Mouse (Mus musculus) liver, embryonic 15.5 days (tissue): ENCODE data around the gene Bhlhe40. TPM values are rescaled to one million over a fixed set of nuclear protein-coding genes. Genes with fewer than 3 reads are reported as not detected.

Experiments used
- ATAC-seq: fragments of 200-750 bp; cut with Nextera tagmentation; 2 replicates; pipeline ENCODE4 v1.8.0; 2017; ENCODE audit warnings: moderate number of reproducible peaks, mild to moderate bottlenecking, moderate library complexity; ENCODE audit not compliant: insufficient read depth
- H3K27ac ChIP-seq: fragments of 300-500 bp; sonication (generic); replicated peaks from 2 replicates; pipeline ENCODE4 v1.5.1; 2015; ENCODE audit warnings: mild to moderate bottlenecking, inconsistent platforms
- H3K27me3 ChIP-seq: fragments of 300-500 bp; sonication (generic); 2 replicates; pipeline ENCODE4 v1.6.1; 2015; ENCODE audit warnings: mild to moderate bottlenecking, inconsistent platforms
- H3K36me3 ChIP-seq: fragments of 300-500 bp; sonication (generic); replicated peaks from 2 replicates; pipeline ENCODE4 v1.6.1; 2015; ENCODE audit warnings: moderate library complexity, mild to moderate bottlenecking, inconsistent platforms
- H3K4me1 ChIP-seq: fragments of 300-500 bp; sonication (generic); replicated peaks from 2 replicates; pipeline ENCODE4 v1.6.1; 2015; ENCODE audit warnings: inconsistent platforms
- H3K4me2 ChIP-seq: fragments of 300-500 bp; sonication (generic); 2 replicates; pipeline ENCODE4 v1.6.1; 2015; ENCODE audit warnings: moderate library complexity, mild to moderate bottlenecking, inconsistent platforms
- H3K4me3 ChIP-seq: fragments of 300-500 bp; sonication (generic); replicated peaks from 2 replicates; pipeline ENCODE4 v1.5.1; 2015; ENCODE audit warnings: mild to moderate bottlenecking, inconsistent platforms
- H3K9ac ChIP-seq: fragments of 300-500 bp; sonication (generic); 2 replicates; pipeline ENCODE4 v1.6.1; 2015; ENCODE audit warnings: moderate library complexity, mild to moderate bottlenecking, inconsistent platforms
- H3K9me3 ChIP-seq: fragments of 300-500 bp; sonication (generic); replicated peaks from 2 replicates; pipeline ENCODE4 v1.6.1; 2016; ENCODE audit warnings: inconsistent platforms
- WGBS: fragments of 180-500 bp; shearing (Covaris S2); methylation state at CpG from one replicate; pipeline ENCODE4 v1.1.7; 2015; ENCODE audit warnings: mixed read lengths; ENCODE audit not compliant: insufficient replicate concordance; 5-methylcytosine and 5-hydroxymethylcytosine counted together
- polyA plus RNA-seq: library from polyadenylated mRNA; unstranded; fragments of >200 nt; fragmentation: Nextera tagmentation; extraction: Ambion mirVana; gene quantifications from 2 replicates; pipeline ENCODE4 v1.2.1, GENCODE M21; 2015

Bhlhe40 gene
- polyA plus RNA-seq, 1 experiment from 2014 or later, result 13.2 TPM

- Histone ChIP-seq H3K9ac (no peak overlapping the region), H3K4me3 (no peak overlapping the region), H3K36me3 (no peaks in the 10 kb centered on the region), H3K9me3 (no peaks in the 10 kb centered on the region), H3K27me3 (no peaks in the 10 kb centered on the region), H3K4me1 (peaks cover 15% of the 10 kb centered on the region), H3K4me2 (no peak overlapping the region), H3K27ac (no peak overlapping the region)
- peak; percentile 12; the same call in 1 of the 2 replicates for ATAC-seq
- 47% methylated on average over 9 of the region's 9 CpGs for WGBS
These were observed 16.4 kb downstream of the Bhlhe40 start for GRCm38 (mm10) chr6:108676783-108677340.

GRCm38 (mm10) chr6:108677697-108678096, 17.3 kb downstream of the Bhlhe40 start:
- Histone ChIP-seq H3K9me3 (no peaks in the 10 kb centered on the region), H3K27me3 (no peaks in the 10 kb centered on the region), H3K4me1 (peaks cover 15% of the 10 kb centered on the region), H3K4me3 (no peak overlapping the region), H3K4me2 (no peak overlapping the region), H3K36me3 (no peaks in the 10 kb centered on the region), H3K9ac (no peak overlapping the region), H3K27ac (no peak overlapping the region)
- ATAC-seq, result peak; percentile 47
- WGBS, result 41% methylated on average over 4 of the region's 4 CpGs

GRCm38 (mm10) chr6:108678227-108678626, 17.8 kb downstream of the Bhlhe40 start:
- H3K9ac ChIP-seq, result no peak overlapping the region
- H3K27ac ChIP-seq, result no peak overlapping the region
- 62% methylated on average over 5 of the region's 5 CpGs for WGBS
- H3K4me3 ChIP-seq, result no peak overlapping the region
- peaks cover 15% of the 10 kb centered on the region for H3K4me1 ChIP-seq
- no peak overlapping the region for H3K4me2 ChIP-seq
- ATAC-seq, result no peak
- no peaks in the 10 kb centered on the region for H3K27me3 ChIP-seq
- no peaks in the 10 kb centered on the region for H3K9me3 ChIP-seq
- no peaks in the 10 kb centered on the region for H3K36me3 ChIP-seq

GRCm38 (mm10) chr6:108680503-108680902, 20.1 kb downstream of the Bhlhe40 start:
- WGBS, result 62% methylated on average over 7 of the region's 7 CpGs
- H3K36me3 ChIP-seq, result no peaks in the 10 kb centered on the region
- no peak overlapping the region for H3K4me3 ChIP-seq
- no peak for ATAC-seq
- H3K27me3 ChIP-seq, result no peaks in the 10 kb centered on the region
- no peak overlapping the region for H3K4me2 ChIP-seq
- no peak overlapping the region for H3K9ac ChIP-seq
- no peak overlapping the region for H3K27ac ChIP-seq
- peaks cover 15% of the 10 kb centered on the region for H3K4me1 ChIP-seq
- H3K9me3 ChIP-seq, result no peaks in the 10 kb centered on the region

GRCm38 (mm10) chr6:108681084-108681483, 20.7 kb downstream of the Bhlhe40 start:
- no peak overlapping the region for H3K4me3 ChIP-seq
- H3K9me3 ChIP-seq, result no peaks in the 10 kb centered on the region
- H3K27ac ChIP-seq, result no peak overlapping the region
- 49% methylated on average over 4 of the region's 4 CpGs for WGBS
- no peak overlapping the region for H3K4me2 ChIP-seq
- H3K36me3 ChIP-seq, result no peaks in the 10 kb centered on the region
- H3K9ac ChIP-seq, result no peak overlapping the region
- H3K4me1 ChIP-seq, result peaks cover 15% of the 10 kb centered on the region
- H3K27me3 ChIP-seq, result no peaks in the 10 kb centered on the region
- ATAC-seq, result no peak

- H3K4me3 ChIP-seq, result no peak overlapping the region
- H3K9ac ChIP-seq, result no peak overlapping the region
- H3K27me3 ChIP-seq, result no peaks in the 10 kb centered on the region
- H3K36me3 ChIP-seq, result no peaks in the 10 kb centered on the region
- 53% methylated on average over 1 of the region's 1 CpGs for WGBS
- H3K27ac ChIP-seq, result no peak overlapping the region
- no peaks in the 10 kb centered on the region for H3K9me3 ChIP-seq
- H3K4me2 ChIP-seq, result no peak overlapping the region
- peak; percentile 73 for ATAC-seq
- no peaks in the 10 kb centered on the region; the same call in 1 of the 2 replicates for H3K4me1 ChIP-seq
These were observed 22.7 kb downstream of the Bhlhe40 start for GRCm38 (mm10) chr6:108683140-108683539.

- WGBS, result 66% methylated on average over 5 of the region's 5 CpGs
These were observed 24.0 kb downstream of the Bhlhe40 start for GRCm38 (mm10) chr6:108684430-108684829.

GRCm38 (mm10) chr6:108685758-108686355, 25.4 kb downstream of the Bhlhe40 start:
- no peaks in the 10 kb centered on the region for H3K27me3 ChIP-seq
- H3K9me3 ChIP-seq, result no peaks in the 10 kb centered on the region
- H3K4me2 ChIP-seq, result no peak overlapping the region
- H3K4me1 ChIP-seq, result no peaks in the 10 kb centered on the region; the same call in 1 of the 2 replicates
- H3K36me3 ChIP-seq, result no peaks in the 10 kb centered on the region
- no peak overlapping the region for H3K9ac ChIP-seq
- H3K4me3 ChIP-seq, result no peak overlapping the region
- ATAC-seq, result no peak
- WGBS, result 47% methylated on average over 9 of the region's 9 CpGs
- H3K27ac ChIP-seq, result no peak overlapping the region

More at GRCm38 (mm10) chr6:108684430-108684829, 24.0 kb downstream of the Bhlhe40 start:
- H3K4me1 ChIP-seq, result no peaks in the 10 kb centered on the region; the same call in 1 of the 2 replicates
- H3K9ac ChIP-seq, result no peak overlapping the region
- no peak for ATAC-seq
- H3K27me3 ChIP-seq, result no peaks in the 10 kb centered on the region
- no peaks in the 10 kb centered on the region for H3K9me3 ChIP-seq
- H3K36me3 ChIP-seq, result no peaks in the 10 kb centered on the region
- H3K4me2 ChIP-seq, result no peak overlapping the region
- H3K4me3 ChIP-seq, result no peak overlapping the region
- no peak overlapping the region for H3K27ac ChIP-seq

- H3K9me3 ChIP-seq, result no peaks in the 10 kb centered on the region
- WGBS, result 60% methylated on average over 3 of the region's 3 CpGs
- ATAC-seq, result no peak
- no peaks in the 10 kb centered on the region for H3K27me3 ChIP-seq
- no peak overlapping the region for H3K9ac ChIP-seq
- no peak overlapping the region for H3K27ac ChIP-seq
- no peak overlapping the region for H3K4me2 ChIP-seq
- no peaks in the 10 kb centered on the region for H3K36me3 ChIP-seq
- H3K4me3 ChIP-seq, result no peak overlapping the region
- H3K4me1 ChIP-seq, result no peaks in the 10 kb centered on the region; the same call in 1 of the 2 replicates
These were observed 26.5 kb downstream of the Bhlhe40 start for GRCm38 (mm10) chr6:108686930-108687329.

GRCm38 (mm10) chr6:108688344-108688743, 27.9 kb downstream of the Bhlhe40 start:
- H3K27me3 ChIP-seq, result no peaks in the 10 kb centered on the region
- no peak overlapping the region for H3K4me2 ChIP-seq
- ATAC-seq, result no peak
- no peak overlapping the region for H3K27ac ChIP-seq
- H3K4me3 ChIP-seq, result no peak overlapping the region
- no peak overlapping the region for H3K9ac ChIP-seq
- H3K9me3 ChIP-seq, result no peaks in the 10 kb centered on the region
- WGBS, result 39% methylated on average over 5 of the region's 5 CpGs
- no peaks in the 10 kb centered on the region for H3K4me1 ChIP-seq
- H3K36me3 ChIP-seq, result no peaks in the 10 kb centered on the region

GRCm38 (mm10) chr6:108692986-108693385, 32.6 kb downstream of the Bhlhe40 start:
- Histone ChIP-seq H3K27ac (no peak overlapping the region), H3K4me3 (no peak overlapping the region), H3K36me3 (no peaks in the 10 kb centered on the region), H3K9ac (no peak overlapping the region), H3K27me3 (no peaks in the 10 kb centered on the region), H3K9me3 (no peaks in the 10 kb centered on the region), H3K4me2 (no peak overlapping the region), H3K4me1 (0 out of 2 replicates have a peak, but pooled peaks cover 2% of the 10 kb centered on the region)
- 48% methylated on average over 3 of the region's 3 CpGs for WGBS
- ATAC-seq, result no peak
